Mouse (Mus musculus) stomach, adult 2 months (tissue): Measurements from ENCODE around the gene Clip3. TPM values are rescaled to one million over a fixed set of nuclear protein-coding genes. Genes with fewer than 3 reads are reported as not detected.

Experiments used
- polyA plus RNA-seq: library from polyadenylated mRNA; depleted of rRNA; stranded (reverse); fragments of >200 nt; gene quantifications from 2 replicates; pipeline ENCODE4 v1.2.3, GENCODE M21; 2012; rRNA removed

Clip3 gene
- 3.4 and 5.3 TPM in 2 replicates for polyA plus RNA-seq

GRCm38 (mm10) chr7:30291215-30292131 is at the start of gene Clip3:
Gene Clip3 (plus strand): TSS chr7:30291728.

GRCm38 (mm10) chr7:30279951-30280669 is 11.4 kb upstream of the Clip3 start, which contains the start of the genes Thap8 and Wdr62:
Gene Thap8 (plus strand): TSS chr7:30280094.
Gene Wdr62 (minus strand): TSS chr7:30280419.

GRCm38 (mm10) chr7:30308076-30309005 is 16.8 kb downstream of the Clip3 start, which contains the start of gene Alkbh6:
Gene Alkbh6 (plus strand): TSS chr7:30308717.

GRCm38 (mm10) chr7:30314721-30315155 is 23.2 kb downstream of the Clip3 start, which contains the start of gene Syne4:
Gene Syne4 (plus strand): TSS chr7:30314807.

GRCm38 (mm10) chr7:30321539-30322284 is 30.2 kb downstream of the Clip3 start, which contains the start of gene E130208F15Rik:
Gene E130208F15Rik (plus strand): TSS chr7:30321740.

GRCm38 (mm10) chr7:30323795-30324194 is 32.3 kb downstream of the Clip3 start, which contains the start of gene Sdhaf1:
Gene Sdhaf1 (minus strand): TSS chr7:30323895.

Other genes starting within 250 kb of the Clip3 start
- 0.32 and 0.78 TPM in 2 replicates for gene Zfp14, start 240.3 kb upstream of the Clip3 start, polyA plus RNA-seq
- 0.04 TPM in 1 of 2 replicates, not detected in the other for gene Zfp82, start 218.8 kb upstream of the Clip3 start, polyA plus RNA-seq
- gene Gm26920, start 201.3 kb upstream of the Clip3 start, polyA plus RNA-seq = 0.02 and 0.05 TPM in 2 replicates
- gene Zfp566, start 201.2 kb upstream of the Clip3 start, polyA plus RNA-seq = 0.23 and 1.2 TPM in 2 replicates
- gene Zfp260, start 197.0 kb upstream of the Clip3 start, polyA plus RNA-seq = 2.7 and 4.6 TPM in 2 replicates
- gene Zfp382, start 169.8 kb upstream of the Clip3 start, polyA plus RNA-seq = 0.14 TPM in 1 of 2 replicates, not detected in the other
- 0.55 and 0.75 TPM in 2 replicates for gene Zfp146, start 122.0 kb upstream of the Clip3 start, polyA plus RNA-seq
- 23.0 and 23.2 TPM in 2 replicates for gene Cox7a1, start 107.6 kb upstream of the Clip3 start, polyA plus RNA-seq
- gene Capns1, start 92.9 kb upstream of the Clip3 start, polyA plus RNA-seq = 587 and 678 TPM in 2 replicates
- 44.5 and 70.3 TPM in 2 replicates for gene Polr2i, start 59.8 kb upstream of the Clip3 start, polyA plus RNA-seq
- gene Tbcb, start 59.5 kb upstream of the Clip3 start, polyA plus RNA-seq = 20.0 and 20.6 TPM in 2 replicates
- gene Ovol3, start 56.0 kb upstream of the Clip3 start, polyA plus RNA-seq = 0.12 TPM in 1 of 2 replicates, not detected in the other
- gene Thap8, start 11.6 kb upstream of the Clip3 start, polyA plus RNA-seq = 0.05 TPM in 1 of 2 replicates, not detected in the other
- gene Wdr62, start 11.3 kb upstream of the Clip3 start, polyA plus RNA-seq = 13.0 and 13.2 TPM in 2 replicates
- 99.1 and 118 TPM in 2 replicates for gene Alkbh6, start 17.0 kb downstream of the Clip3 start, polyA plus RNA-seq
- gene Syne4, start 23.1 kb downstream of the Clip3 start, polyA plus RNA-seq = 17.5 and 30.2 TPM in 2 replicates
- gene E130208F15Rik, start 30.0 kb downstream of the Clip3 start, polyA plus RNA-seq = 0.36 and 0.42 TPM in 2 replicates
- gene Sdhaf1, start 32.2 kb downstream of the Clip3 start, polyA plus RNA-seq = 12.5 and 28.1 TPM in 2 replicates
- gene Lrfn3, start 71.0 kb downstream of the Clip3 start, polyA plus RNA-seq = 14.6 and 17.1 TPM in 2 replicates
- gene Tyrobp, start 122.0 kb downstream of the Clip3 start, polyA plus RNA-seq = 38.9 and 55.7 TPM in 2 replicates
- 3.8 and 16.6 TPM in 2 replicates for gene Hcst, start 128.1 kb downstream of the Clip3 start, polyA plus RNA-seq
- 2.3 and 3.7 TPM in 2 replicates for gene Nfkbid, start 130.0 kb downstream of the Clip3 start, polyA plus RNA-seq
- gene Aplp1, start 153.8 kb downstream of the Clip3 start, polyA plus RNA-seq = 30.9 and 40.1 TPM in 2 replicates
- gene Kirrel2, start 166.0 kb downstream of the Clip3 start, polyA plus RNA-seq = 0.42 and 2.0 TPM in 2 replicates
- gene Nphs1, start 166.6 kb downstream of the Clip3 start, polyA plus RNA-seq = 0.12 and 0.32 TPM in 2 replicates
- 0.15 TPM in 1 of 2 replicates, not detected in the other for gene Prodh2, start 201.9 kb downstream of the Clip3 start, polyA plus RNA-seq
- gene Arhgap33, start 243.3 kb downstream of the Clip3 start, polyA plus RNA-seq = 4.7 and 6.1 TPM in 2 replicates